Mouse (Mus musculus): ENCODE data around the gene Fam240a. TPM values are rescaled to one million over a fixed set of nuclear protein-coding genes. Genes with fewer than 3 reads are reported as not detected.
A peak's percentile ranks its signal among the peaks of the same experiment; 100 is the strongest.

Fam240a gene
- polyA plus RNA-seq, 1 experiment from 2014 or later = not detected

DNA sequence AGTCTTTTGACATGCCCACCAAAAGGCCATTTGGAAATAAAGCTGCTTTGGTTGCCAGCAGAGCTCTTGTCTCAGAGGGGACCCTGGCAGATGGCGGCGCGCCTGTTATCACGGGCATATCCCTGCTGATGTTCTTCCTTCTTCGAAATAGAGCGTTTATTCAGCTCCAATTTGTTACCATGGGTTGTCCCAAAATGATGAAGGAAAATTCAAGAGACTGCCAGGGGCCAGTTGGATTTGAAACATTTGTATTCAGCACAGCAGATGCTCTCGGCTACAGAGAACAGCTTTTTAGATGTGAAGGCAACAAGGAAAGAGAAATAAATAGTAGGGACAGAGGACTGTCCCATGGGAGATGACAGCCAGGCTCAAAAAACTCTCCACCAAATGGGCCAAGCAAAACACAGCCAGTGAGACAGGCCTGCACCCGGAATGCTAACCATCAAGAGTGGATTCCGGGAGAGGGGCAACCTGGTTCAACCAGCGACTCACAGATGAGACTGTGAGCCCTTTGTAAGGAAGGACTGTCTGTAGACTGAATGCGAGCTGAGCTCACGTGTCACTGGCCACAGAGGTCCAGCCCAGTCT lies 17.3 kb upstream of the Fam240a start:
- H3K4me1 ChIP-seq (ENCODE audit: control insufficient read depth, insufficient read depth, low read length) = 0 out of 2 replicates have a peak, but pooled peaks cover 7% of the 10 kb centered on the region
- 49% methylated on average over 12 of the region's 12 CpGs for WGBS
- no peaks in the 10 kb centered on the region for H3K36me3 ChIP-seq (ENCODE audit: control insufficient read depth, insufficient read depth, low read length)
- H3K9me3 ChIP-seq (ENCODE audit: control insufficient read depth, low read length) = no peaks in the 10 kb centered on the region
- H3K4me3 ChIP-seq (ENCODE audit: low read depth, low read length) = no peak overlapping the region
- ATAC-seq (ENCODE audit: low read depth) = peak; percentile 65; the same call in 1 of the 2 replicates
- H3K4me2 ChIP-seq (ENCODE audit: low read depth, low read length) = no peak overlapping the region
- H3K27me3 ChIP-seq (ENCODE audit: control insufficient read depth, insufficient read depth, low read length) = no peaks in the 10 kb centered on the region
- H3K9ac ChIP-seq (replicated peaks; ENCODE audit: low read depth, low read length) = no peak overlapping the region
- peak overlapping the region; percentile 66; the same call in 1 of the 2 replicates for H3K27ac ChIP-seq (ENCODE audit: low read depth, low read length)

DNA sequence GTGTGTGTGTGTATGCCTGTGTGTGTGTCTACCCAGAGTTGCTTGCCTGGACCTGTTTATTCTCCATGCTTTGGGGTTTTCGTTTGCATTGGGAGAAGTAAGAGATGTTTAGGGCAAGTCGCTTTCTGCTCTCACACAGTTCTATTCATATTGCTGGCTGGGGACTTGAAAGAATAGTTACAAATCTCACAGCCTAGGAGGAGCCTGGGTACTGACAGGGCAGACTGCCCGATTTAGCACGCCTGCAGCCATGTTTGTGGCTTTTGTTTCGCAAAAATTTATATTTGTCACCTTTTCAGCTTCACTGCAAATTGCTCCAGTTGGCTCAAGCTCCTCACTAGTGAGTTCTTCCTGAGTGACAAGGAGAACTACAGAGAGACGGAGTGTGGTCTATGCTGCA lies 14.9 kb upstream of the Fam240a start:
- 24% methylated on average over 6 of the region's 6 CpGs for WGBS
- ATAC-seq (ENCODE audit: low read depth) = no peak; the same call in 1 of the 2 replicates
- no peaks in the 10 kb centered on the region for H3K9me3 ChIP-seq (ENCODE audit: control insufficient read depth, low read length)

DNA sequence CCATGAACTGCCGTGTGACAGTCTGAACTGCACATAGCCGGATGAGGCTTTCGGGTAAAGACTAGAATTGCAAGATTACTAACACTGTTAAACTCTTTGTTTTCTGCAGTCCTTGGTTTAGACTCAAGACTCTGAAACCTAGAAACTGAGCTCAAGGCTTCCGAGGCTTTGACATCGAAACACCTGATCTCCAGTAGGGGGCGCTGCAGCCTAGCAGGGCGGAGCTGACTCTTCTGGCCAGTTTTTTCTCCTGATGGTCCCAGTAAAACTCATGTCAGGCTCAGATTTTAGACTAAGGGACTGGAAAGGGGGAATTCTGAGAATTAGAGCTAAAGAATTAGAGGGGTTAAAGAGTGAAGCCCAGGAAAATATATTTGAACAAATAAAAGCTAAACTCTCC lies 6.1 kb upstream of the Fam240a start:
- H3K4me3 ChIP-seq (ENCODE audit: low read depth, low read length) = no peak overlapping the region
- no peaks in the 10 kb centered on the region for H3K4me1 ChIP-seq (ENCODE audit: control insufficient read depth, insufficient read depth, low read length)
- no peak overlapping the region for H3K9ac ChIP-seq (replicated peaks; ENCODE audit: low read depth, low read length)
- H3K36me3 ChIP-seq (ENCODE audit: control insufficient read depth, insufficient read depth, low read length) = no peaks in the 10 kb centered on the region
- no peak overlapping the region for H3K4me2 ChIP-seq (ENCODE audit: low read depth, low read length)
- WGBS = 14% methylated on average over 7 of the region's 7 CpGs
- no peaks in the 10 kb centered on the region for H3K27me3 ChIP-seq (ENCODE audit: control insufficient read depth, insufficient read depth, low read length)
- H3K27ac ChIP-seq (ENCODE audit: low read depth, low read length) = no peak overlapping the region
- H3K9me3 ChIP-seq (ENCODE audit: control insufficient read depth, low read length) = no peaks in the 10 kb centered on the region
- ATAC-seq (ENCODE audit: low read depth) = no peak

More for the DNA sequence above, 14.9 kb upstream of the Fam240a start:
- Histone ChIP-seq H3K36me3 (ENCODE audit: control insufficient read depth, insufficient read depth, low read length) (no peaks in the 10 kb centered on the region), H3K27ac (ENCODE audit: low read depth, low read length) (no peak overlapping the region), H3K4me2 (ENCODE audit: low read depth, low read length) (no peak overlapping the region), H3K4me1 (ENCODE audit: control insufficient read depth, insufficient read depth, low read length) (0 out of 2 replicates have a peak, but pooled peaks cover 7% of the 10 kb centered on the region), H3K4me3 (ENCODE audit: low read depth, low read length) (no peak overlapping the region), H3K9ac (replicated peaks; ENCODE audit: low read depth, low read length) (no peak overlapping the region), H3K27me3 (ENCODE audit: control insufficient read depth, insufficient read depth, low read length) (no peaks in the 10 kb centered on the region)

DNA sequence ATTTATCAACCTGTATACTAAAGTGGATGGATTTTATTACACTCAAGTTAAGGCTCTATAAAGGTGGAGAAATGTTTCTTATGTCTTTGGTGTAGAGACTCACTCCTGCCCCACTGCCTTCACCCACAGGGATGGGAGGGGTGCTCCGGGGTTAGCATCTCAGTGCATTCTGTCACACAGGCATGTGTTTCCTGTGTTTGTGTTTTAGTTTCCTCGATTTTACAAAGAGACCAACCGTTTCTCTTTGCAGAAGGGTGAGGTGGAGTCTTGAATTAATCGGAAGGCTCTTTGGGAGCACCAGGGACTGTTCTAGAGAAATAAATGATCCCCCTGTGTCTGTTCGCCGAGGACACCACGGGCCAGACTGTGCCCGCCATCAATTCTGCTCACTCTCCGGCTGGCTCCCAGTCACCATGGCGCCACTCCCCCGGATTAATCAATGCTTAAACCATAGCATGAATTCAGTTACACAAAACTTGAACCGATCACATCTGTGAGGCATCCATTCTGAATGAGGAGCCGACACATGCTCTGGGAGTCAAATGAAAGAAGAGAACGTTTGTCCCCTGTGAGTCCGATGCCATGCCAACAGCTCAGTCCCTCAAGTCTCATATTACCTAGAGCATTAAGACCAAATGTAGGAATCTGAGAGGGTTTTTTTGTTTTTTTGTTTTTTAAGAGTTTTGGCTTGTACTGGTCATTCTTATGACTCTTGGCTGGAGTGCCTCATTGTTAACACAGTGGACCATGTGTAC lies 4.2 kb upstream of the Fam240a start:
- Histone ChIP-seq H3K27ac (ENCODE audit: low read depth, low read length) (no peak overlapping the region), H3K9me3 (ENCODE audit: control insufficient read depth, low read length) (no peaks in the 10 kb centered on the region), H3K9ac (replicated peaks; ENCODE audit: low read depth, low read length) (no peak overlapping the region), H3K4me3 (ENCODE audit: low read depth, low read length) (no peak overlapping the region), H3K4me2 (ENCODE audit: low read depth, low read length) (no peak overlapping the region), H3K27me3 (ENCODE audit: control insufficient read depth, insufficient read depth, low read length) (no peaks in the 10 kb centered on the region), H3K4me1 (ENCODE audit: control insufficient read depth, insufficient read depth, low read length) (no peaks in the 10 kb centered on the region), H3K36me3 (ENCODE audit: control insufficient read depth, insufficient read depth, low read length) (no peaks in the 10 kb centered on the region)
- 50% methylated on average over 15 of the region's 15 CpGs for WGBS
- ATAC-seq (ENCODE audit: low read depth) = no peak

DNA sequence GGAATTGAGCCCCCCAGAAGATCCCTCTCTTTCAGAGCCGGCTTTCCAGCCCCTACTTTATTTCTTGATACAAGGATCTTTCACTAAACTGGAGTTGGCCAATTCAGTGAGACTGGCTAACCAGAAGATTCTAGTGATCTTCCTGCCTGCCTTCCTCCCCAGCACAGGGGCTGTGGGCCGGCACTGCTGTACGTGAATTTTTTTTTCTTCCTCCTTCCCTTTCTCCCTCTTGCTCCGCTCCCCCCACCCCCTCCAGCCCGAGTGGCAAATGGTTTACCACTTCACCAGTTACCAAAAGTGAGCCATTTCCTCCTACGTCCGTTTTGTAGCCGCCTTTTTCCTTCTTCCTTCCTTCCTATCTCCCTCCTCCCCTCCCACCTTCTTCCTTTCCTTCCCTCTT lies 1.2 kb downstream of the Fam240a start:
- H3K27me3 ChIP-seq (ENCODE audit: control insufficient read depth, insufficient read depth, low read length) = no peaks in the 10 kb centered on the region
- no peak overlapping the region for H3K4me2 ChIP-seq (ENCODE audit: low read depth, low read length)
- no peaks in the 10 kb centered on the region for H3K9me3 ChIP-seq (ENCODE audit: control insufficient read depth, low read length)
- no peak overlapping the region for H3K9ac ChIP-seq (replicated peaks; ENCODE audit: low read depth, low read length)
- ATAC-seq (ENCODE audit: low read depth) = no peak
- WGBS = 80% methylated on average over 8 of the region's 8 CpGs
- no peaks in the 10 kb centered on the region for H3K36me3 ChIP-seq (ENCODE audit: control insufficient read depth, insufficient read depth, low read length)
- no peak overlapping the region for H3K4me3 ChIP-seq (ENCODE audit: low read depth, low read length)
- H3K4me1 ChIP-seq (ENCODE audit: control insufficient read depth, insufficient read depth, low read length) = no peaks in the 10 kb centered on the region
- no peak overlapping the region for H3K27ac ChIP-seq (ENCODE audit: low read depth, low read length)

DNA sequence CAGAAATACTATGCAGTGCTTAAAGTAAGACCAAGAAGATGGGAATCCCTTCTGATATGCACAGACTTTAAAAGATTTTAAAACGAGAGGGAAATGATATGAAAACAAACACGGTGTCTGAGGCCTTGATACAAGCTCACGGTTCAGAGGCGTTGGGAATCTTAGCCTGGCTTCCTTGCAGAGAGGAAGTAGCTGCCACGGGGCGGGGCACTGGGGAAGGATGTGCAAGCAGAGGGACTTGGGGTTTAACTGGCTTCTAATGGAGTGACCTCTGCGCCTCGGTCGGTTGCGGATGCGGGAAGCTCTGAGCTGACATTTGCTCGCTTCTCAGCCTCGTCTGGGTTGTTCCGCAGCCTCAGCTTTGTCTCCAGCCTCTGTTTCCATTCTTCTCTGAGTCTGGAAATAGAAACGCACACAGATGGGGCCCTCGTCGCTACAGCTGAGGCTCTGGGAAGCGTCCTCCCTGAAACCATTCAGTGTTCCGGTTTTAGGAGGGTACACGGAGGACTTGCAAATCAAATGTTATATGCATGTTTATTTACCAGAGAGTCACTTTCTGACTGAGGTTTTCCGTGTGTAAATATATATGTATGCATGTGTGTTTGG lies 1.9 kb downstream of the Fam240a start:
- Histone ChIP-seq H3K9ac (replicated peaks; ENCODE audit: low read depth, low read length) (no peak overlapping the region), H3K9me3 (ENCODE audit: control insufficient read depth, low read length) (no peaks in the 10 kb centered on the region), H3K4me2 (ENCODE audit: low read depth, low read length) (no peak overlapping the region), H3K27me3 (ENCODE audit: control insufficient read depth, insufficient read depth, low read length) (no peaks in the 10 kb centered on the region), H3K4me1 (ENCODE audit: control insufficient read depth, insufficient read depth, low read length) (no peaks in the 10 kb centered on the region), H3K36me3 (ENCODE audit: control insufficient read depth, insufficient read depth, low read length) (no peaks in the 10 kb centered on the region), H3K4me3 (ENCODE audit: low read depth, low read length) (no peak overlapping the region), H3K27ac (ENCODE audit: low read depth, low read length) (no peak overlapping the region)
- 52% methylated on average over 21 of the region's 21 CpGs for WGBS
- no peak for ATAC-seq (ENCODE audit: low read depth)

DNA sequence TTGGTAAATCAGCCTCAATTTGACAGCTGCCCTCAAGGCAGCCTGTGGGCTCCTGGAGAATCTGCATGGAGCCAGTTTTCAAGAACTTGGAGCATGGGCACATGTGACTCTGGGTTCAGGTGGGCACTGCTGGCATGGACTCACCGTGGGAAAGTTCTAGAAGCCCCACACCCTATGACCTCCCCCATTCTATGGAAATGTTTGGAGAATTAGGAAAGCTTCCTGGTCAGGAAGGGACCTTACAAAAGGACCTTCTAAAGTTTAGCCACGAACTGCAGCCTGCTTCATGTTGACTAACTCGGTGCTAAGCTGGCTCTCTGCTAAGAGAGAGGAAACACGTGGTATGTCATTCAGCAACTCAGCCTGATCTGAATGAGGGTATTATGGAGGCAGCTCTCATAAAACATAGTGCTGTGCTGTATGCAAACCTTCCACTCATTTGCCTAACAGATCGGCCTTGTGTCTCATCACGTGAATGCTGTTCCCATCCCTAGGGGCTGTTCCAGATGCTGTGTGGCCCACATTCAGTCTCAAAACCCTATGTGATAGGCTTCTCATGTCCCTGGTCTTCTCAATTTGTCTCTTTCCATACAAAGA lies 7.2 kb downstream of the Fam240a start:
- Histone ChIP-seq H3K4me1 (ENCODE audit: control insufficient read depth, insufficient read depth, low read length) (no peaks in the 10 kb centered on the region), H3K9me3 (ENCODE audit: control insufficient read depth, low read length) (no peaks in the 10 kb centered on the region), H3K27ac (ENCODE audit: low read depth, low read length) (no peak overlapping the region), H3K9ac (replicated peaks; ENCODE audit: low read depth, low read length) (no peak overlapping the region), H3K27me3 (ENCODE audit: control insufficient read depth, insufficient read depth, low read length) (no peaks in the 10 kb centered on the region), H3K36me3 (ENCODE audit: control insufficient read depth, insufficient read depth, low read length) (no peaks in the 10 kb centered on the region), H3K4me2 (ENCODE audit: low read depth, low read length) (no peak overlapping the region), H3K4me3 (ENCODE audit: low read depth, low read length) (no peak overlapping the region)
- ATAC-seq (ENCODE audit: low read depth) = no peak
- 75% methylated on average over 6 of the region's 6 CpGs for WGBS

DNA sequence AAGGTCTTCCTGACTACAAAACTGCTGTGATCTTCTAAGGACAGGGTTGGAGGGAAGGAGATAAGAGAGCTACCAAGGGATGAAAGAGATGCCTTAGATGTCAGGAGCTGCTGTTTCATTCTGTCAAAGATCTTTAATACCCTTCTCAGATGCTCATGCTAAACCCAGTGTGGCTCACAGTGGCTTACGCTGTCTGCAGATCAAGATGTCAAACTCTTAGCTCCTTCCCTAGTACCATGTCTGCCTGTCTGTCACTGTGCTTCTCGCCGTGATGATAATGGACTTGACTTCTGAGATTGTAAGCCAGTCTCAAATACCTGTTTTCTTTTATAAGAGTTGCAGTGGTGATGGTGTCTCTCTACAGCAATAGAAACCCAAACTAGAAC lies 8.0 kb downstream of the Fam240a start:
- no peaks in the 10 kb centered on the region for H3K4me1 ChIP-seq (ENCODE audit: control insufficient read depth, insufficient read depth, low read length)
- no peak overlapping the region for H3K4me2 ChIP-seq (ENCODE audit: low read depth, low read length)
- no peaks in the 10 kb centered on the region for H3K27me3 ChIP-seq (ENCODE audit: control insufficient read depth, insufficient read depth, low read length)
- no peak overlapping the region for H3K9ac ChIP-seq (replicated peaks; ENCODE audit: low read depth, low read length)
- ATAC-seq (ENCODE audit: low read depth) = no peak
- H3K9me3 ChIP-seq (ENCODE audit: control insufficient read depth, low read length) = no peaks in the 10 kb centered on the region
- H3K4me3 ChIP-seq (ENCODE audit: low read depth, low read length) = no peak overlapping the region
- H3K27ac ChIP-seq (ENCODE audit: low read depth, low read length) = no peak overlapping the region
- 96% methylated on average over 3 of the region's 3 CpGs for WGBS
- H3K36me3 ChIP-seq (ENCODE audit: control insufficient read depth, insufficient read depth, low read length) = no peaks in the 10 kb centered on the region

Data from neural tube, embryonic 14.5 days (tissue).